Mouse (Mus musculus): Measurements from ENCODE around the gene Myh9. TPM values are rescaled to one million over a fixed set of nuclear protein-coding genes. Genes with fewer than 3 reads are reported as not detected.

The Myh9 gene
- total RNA-seq, 2 experiments from 2014 or later = 98.3 to 195 TPM

- ATAC-seq (replicated peaks; ENCODE audit: low FRiP score, low TSS enrichment, poor library complexity, severe bottlenecking) = no peak
Measured at GRCm38 (mm10) chr15:77816601-77816950, 25.4 kb downstream of the Myh9 start.

GRCm38 (mm10) chr15:77815867-77816600 lies 25.9 kb downstream of the Myh9 start:
- ATAC-seq (replicated peaks; ENCODE audit: low FRiP score, low TSS enrichment, poor library complexity, severe bottlenecking) = peak; percentile 32; the same call in 1 of the 2 replicates

- peak; percentile 36; the same call in 1 of the 2 replicates for ATAC-seq (replicated peaks; ENCODE audit: low FRiP score, low TSS enrichment, poor library complexity, severe bottlenecking)
Measured at GRCm38 (mm10) chr15:77813639-77814375, 28.2 kb downstream of the Myh9 start.

- no peak for ATAC-seq (replicated peaks; ENCODE audit: low FRiP score, low TSS enrichment, poor library complexity, severe bottlenecking)
Measured at GRCm38 (mm10) chr15:77812578-77812977, 29.4 kb downstream of the Myh9 start.

GRCm38 (mm10) chr15:77811099-77811760 lies 30.7 kb downstream of the Myh9 start:
- no peak for ATAC-seq (replicated peaks; ENCODE audit: low FRiP score, low TSS enrichment, poor library complexity, severe bottlenecking)

GRCm38 (mm10) chr15:77810416-77811098 lies 31.4 kb downstream of the Myh9 start:
- no peak for ATAC-seq (replicated peaks; ENCODE audit: low FRiP score, low TSS enrichment, poor library complexity, severe bottlenecking)

GRCm38 (mm10) chr15:77809434-77809833 lies 32.5 kb downstream of the Myh9 start:
- ATAC-seq (replicated peaks; ENCODE audit: low FRiP score, low TSS enrichment, poor library complexity, severe bottlenecking) = no peak

- 0 out of 2 replicates have a peak, but pooled peaks have one; percentile 12 for ATAC-seq (replicated peaks; ENCODE audit: low FRiP score, low TSS enrichment, poor library complexity, severe bottlenecking)
Measured at GRCm38 (mm10) chr15:77807264-77807585, 34.8 kb downstream of the Myh9 start.

- no peak for ATAC-seq (replicated peaks; ENCODE audit: low FRiP score, low TSS enrichment, poor library complexity, severe bottlenecking)
Measured at GRCm38 (mm10) chr15:77806565-77807263, 35.3 kb downstream of the Myh9 start.

GRCm38 (mm10) chr15:77805657-77806056 lies 36.3 kb downstream of the Myh9 start:
- no peak for ATAC-seq (replicated peaks; ENCODE audit: low FRiP score, low TSS enrichment, poor library complexity, severe bottlenecking)

GRCm38 (mm10) chr15:77804949-77805348 lies 37.0 kb downstream of the Myh9 start:
- ATAC-seq (replicated peaks; ENCODE audit: low FRiP score, low TSS enrichment, poor library complexity, severe bottlenecking) = no peak

- ATAC-seq (replicated peaks; ENCODE audit: low FRiP score, low TSS enrichment, poor library complexity, severe bottlenecking) = no peak
Measured at GRCm38 (mm10) chr15:77804460-77804859, 37.5 kb downstream of the Myh9 start.

GRCm38 (mm10) chr15:77803747-77804146 lies 38.2 kb downstream of the Myh9 start:
- no peak for ATAC-seq (replicated peaks; ENCODE audit: low FRiP score, low TSS enrichment, poor library complexity, severe bottlenecking)

GRCm38 (mm10) chr15:77802992-77803391 lies 39.0 kb downstream of the Myh9 start:
- ATAC-seq (replicated peaks; ENCODE audit: low FRiP score, low TSS enrichment, poor library complexity, severe bottlenecking) = no peak

- ATAC-seq (replicated peaks; ENCODE audit: low FRiP score, low TSS enrichment, poor library complexity, severe bottlenecking) = no peak; the same call in 1 of the 2 replicates
Measured at GRCm38 (mm10) chr15:77801188-77801587, 40.8 kb downstream of the Myh9 start.

GRCm38 (mm10) chr15:77800511-77800910 lies 41.5 kb downstream of the Myh9 start:
- ATAC-seq (replicated peaks; ENCODE audit: low FRiP score, low TSS enrichment, poor library complexity, severe bottlenecking) = no peak

GRCm38 (mm10) chr15:77799491-77800474 lies 42.2 kb downstream of the Myh9 start:
- ATAC-seq (replicated peaks; ENCODE audit: low FRiP score, low TSS enrichment, poor library complexity, severe bottlenecking) = no peak
